Mouse (Mus musculus) lung, embryonic 15.5 days (tissue): Measurements from ENCODE around the gene Rad17. TPM values are rescaled to one million over a fixed set of nuclear protein-coding genes. Genes with fewer than 3 reads are reported as not detected.

Source experiments
- ATAC-seq: fragments of 200-750 bp; cut with Nextera tagmentation; 2 replicates; pipeline ENCODE4 v1.8.0; 2017; ENCODE audit warnings: moderate number of reproducible peaks, borderline replicate concordance; ENCODE audit not compliant: low FRiP score, low TSS enrichment; ENCODE audit errors: extremely low read depth
- H3K27ac ChIP-seq: fragments of 300-500 bp; sonication (generic); 2 replicates; pipeline ENCODE4 v1.5.1; 2015; ENCODE audit warnings: moderate library complexity, mild to moderate bottlenecking, inconsistent platforms
- H3K27me3 ChIP-seq: fragments of 300-500 bp; sonication (generic); 2 replicates; pipeline ENCODE4 v1.6.1; 2015; ENCODE audit warnings: inconsistent platforms
- H3K36me3 ChIP-seq: fragments of 300-500 bp; sonication (generic); 2 replicates; pipeline ENCODE4 v1.6.1; 2015; ENCODE audit warnings: inconsistent platforms
- H3K4me1 ChIP-seq: fragments of 300-500 bp; sonication (generic); 2 replicates; pipeline ENCODE4 v1.6.1; 2015; ENCODE audit warnings: inconsistent platforms
- H3K4me2 ChIP-seq: fragments of 300-500 bp; sonication (generic); 2 replicates; pipeline ENCODE4 v1.6.1; 2015; ENCODE audit warnings: inconsistent platforms, mild to moderate bottlenecking, moderate library complexity
- H3K4me3 ChIP-seq: fragments of 300-500 bp; sonication (generic); 2 replicates; pipeline ENCODE4 v1.5.1; 2015; ENCODE audit warnings: mild to moderate bottlenecking, inconsistent platforms
- H3K9ac ChIP-seq: fragments of 300-500 bp; sonication (generic); 2 replicates; pipeline ENCODE4 v1.6.1; 2015; ENCODE audit warnings: inconsistent platforms
- H3K9me3 ChIP-seq: fragments of 300-500 bp; sonication (generic); 2 replicates; pipeline ENCODE4 v1.6.1; 2016; ENCODE audit warnings: inconsistent platforms
- whole genome bisulfite sequencing: fragments of 180-500 bp; shearing (Covaris S2); methylation state at CpG from one replicate; pipeline ENCODE4 v1.1.7; 2015; 5-methylcytosine and 5-hydroxymethylcytosine counted together
- polyA plus RNA-seq: library from polyadenylated mRNA; unstranded; fragments of >200 nt; fragmentation: Nextera tagmentation; extraction: Ambion mirVana; gene quantifications from 2 replicates; pipeline ENCODE4 v1.2.1, GENCODE M21; 2015

The Rad17 gene
- polyA plus RNA-seq, 1 experiment from 2014 or later, result 21.3 TPM

DNA sequence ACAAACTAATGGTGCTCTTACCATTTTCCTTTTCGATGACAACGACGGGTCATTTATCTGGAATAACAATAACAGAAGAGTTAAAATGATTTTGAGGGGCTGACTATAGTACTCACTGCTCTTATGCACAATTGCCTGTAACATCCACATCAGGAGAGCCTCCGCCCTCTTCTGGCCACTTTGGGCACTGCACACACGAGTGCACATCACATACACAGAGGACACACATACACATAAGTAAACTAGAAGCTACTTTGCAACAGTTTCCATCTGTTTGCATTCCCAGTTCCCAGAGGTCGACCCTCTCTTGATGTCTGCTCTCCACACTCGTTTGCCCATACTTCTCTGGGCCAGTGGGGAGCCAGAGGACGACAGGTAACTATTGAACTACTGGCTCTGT is 43.1 kb downstream of the Rad17 start:
- H3K9me3 ChIP-seq, result no peaks in the 10 kb centered on the region
- no peaks in the 10 kb centered on the region for H3K27me3 ChIP-seq
- H3K4me2 ChIP-seq, result no peak overlapping the region
- no peak for ATAC-seq
- H3K27ac ChIP-seq, result no peak overlapping the region
- WGBS, result 82% methylated on average over 8 of the region's 8 CpGs
- no peak overlapping the region for H3K4me3 ChIP-seq
- H3K9ac ChIP-seq, result no peak overlapping the region
- 0 out of 2 replicates have a peak, but pooled peaks cover 5% of the 10 kb centered on the region for H3K36me3 ChIP-seq
- no peaks in the 10 kb centered on the region for H3K4me1 ChIP-seq

DNA sequence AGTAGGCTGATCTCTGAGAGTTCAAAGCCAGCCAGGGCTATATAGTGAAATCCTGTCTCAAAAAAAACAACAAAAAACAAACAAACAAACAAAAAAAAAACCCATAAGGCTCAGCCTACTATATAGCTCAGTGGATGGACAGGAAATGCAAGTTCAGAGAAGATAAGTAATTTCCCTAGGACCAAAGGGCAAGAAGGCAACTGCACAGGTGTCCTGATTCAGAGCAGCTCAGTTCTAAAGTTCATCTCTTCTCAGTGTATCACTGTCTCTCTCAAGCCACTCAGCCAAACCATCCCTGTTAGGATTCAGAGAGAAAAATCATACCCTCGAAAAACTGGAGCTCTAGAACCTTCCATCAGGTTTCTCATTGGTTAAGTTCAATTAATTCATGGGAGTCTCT is 45.0 kb downstream of the Rad17 start:
- H3K27me3 ChIP-seq, result no peaks in the 10 kb centered on the region
- no peaks in the 10 kb centered on the region for H3K9me3 ChIP-seq
- no peaks in the 10 kb centered on the region for H3K4me1 ChIP-seq
- H3K36me3 ChIP-seq, result no peaks in the 10 kb centered on the region
- 71% methylated on average over 1 of the region's 1 CpGs for WGBS
- no peak overlapping the region for H3K4me2 ChIP-seq
- H3K9ac ChIP-seq, result no peak overlapping the region
- no peak overlapping the region for H3K27ac ChIP-seq
- no peak overlapping the region for H3K4me3 ChIP-seq
- ATAC-seq, result no peak

DNA sequence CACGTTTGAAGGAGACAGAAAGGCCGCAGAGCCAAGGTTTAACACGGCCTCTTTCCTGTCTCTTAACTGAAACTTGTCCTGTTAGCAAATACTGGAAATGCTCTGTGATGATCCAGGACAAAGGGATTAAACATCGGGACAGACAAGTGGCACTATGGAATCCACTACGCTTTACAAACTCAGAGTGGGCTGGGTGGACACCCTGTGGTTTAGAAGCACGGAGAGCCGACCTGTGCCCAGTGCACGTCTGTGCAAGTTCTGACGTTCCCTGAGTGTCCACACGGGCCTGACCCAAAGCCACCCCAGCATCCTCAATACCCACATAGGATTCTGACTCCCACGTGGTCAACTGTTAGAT is 47.1 kb downstream of the Rad17 start:
- Histone ChIP-seq H3K4me1 (no peaks in the 10 kb centered on the region), H3K36me3 (no peaks in the 10 kb centered on the region), H3K4me2 (no peak overlapping the region), H3K4me3 (no peak overlapping the region), H3K9ac (no peak overlapping the region), H3K27ac (no peak overlapping the region), H3K9me3 (no peaks in the 10 kb centered on the region), H3K27me3 (no peaks in the 10 kb centered on the region)
- 78% methylated on average over 11 of the region's 11 CpGs for WGBS
- ATAC-seq, result no peak

DNA sequence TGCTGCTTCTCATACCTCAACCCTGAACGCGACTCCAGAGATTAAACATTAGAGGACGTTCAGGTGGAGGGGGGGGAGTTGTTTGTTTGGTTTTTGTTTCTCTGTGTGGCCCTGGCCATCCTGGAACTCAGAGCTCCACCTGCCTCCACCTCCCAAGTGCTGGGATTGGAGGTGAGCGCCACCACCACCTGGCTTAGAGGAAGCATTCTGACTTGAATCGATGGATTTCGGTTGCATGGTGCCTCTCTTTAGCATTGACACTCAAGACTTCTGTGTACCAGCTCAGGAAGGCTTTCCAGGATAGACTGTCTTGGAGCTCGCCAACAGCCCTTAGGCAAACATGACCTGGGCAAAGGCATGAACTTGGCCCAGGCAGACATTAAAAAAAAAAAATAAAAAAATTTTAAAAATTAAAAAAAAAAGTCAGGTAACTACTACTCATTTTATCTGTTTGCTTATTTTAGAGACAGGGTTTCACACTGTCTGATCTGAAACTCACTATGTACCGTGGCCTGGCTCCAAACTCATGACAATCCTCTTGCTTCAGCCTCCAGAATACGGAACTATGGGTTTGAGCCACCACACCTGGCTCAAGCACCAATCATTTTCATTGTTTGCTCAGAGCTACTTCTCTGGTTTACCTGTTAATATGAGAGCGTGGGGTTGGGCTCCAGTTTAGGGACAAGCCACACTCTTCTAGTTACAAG is 47.7 kb downstream of the Rad17 start:
- ATAC-seq, result no peak
- Histone ChIP-seq H3K27ac (no peak overlapping the region), H3K4me1 (no peaks in the 10 kb centered on the region), H3K9ac (no peak overlapping the region), H3K4me2 (no peak overlapping the region), H3K9me3 (no peaks in the 10 kb centered on the region), H3K36me3 (no peaks in the 10 kb centered on the region), H3K27me3 (no peaks in the 10 kb centered on the region), H3K4me3 (no peak overlapping the region)
- 76% methylated on average over 10 of the region's 10 CpGs for WGBS

DNA sequence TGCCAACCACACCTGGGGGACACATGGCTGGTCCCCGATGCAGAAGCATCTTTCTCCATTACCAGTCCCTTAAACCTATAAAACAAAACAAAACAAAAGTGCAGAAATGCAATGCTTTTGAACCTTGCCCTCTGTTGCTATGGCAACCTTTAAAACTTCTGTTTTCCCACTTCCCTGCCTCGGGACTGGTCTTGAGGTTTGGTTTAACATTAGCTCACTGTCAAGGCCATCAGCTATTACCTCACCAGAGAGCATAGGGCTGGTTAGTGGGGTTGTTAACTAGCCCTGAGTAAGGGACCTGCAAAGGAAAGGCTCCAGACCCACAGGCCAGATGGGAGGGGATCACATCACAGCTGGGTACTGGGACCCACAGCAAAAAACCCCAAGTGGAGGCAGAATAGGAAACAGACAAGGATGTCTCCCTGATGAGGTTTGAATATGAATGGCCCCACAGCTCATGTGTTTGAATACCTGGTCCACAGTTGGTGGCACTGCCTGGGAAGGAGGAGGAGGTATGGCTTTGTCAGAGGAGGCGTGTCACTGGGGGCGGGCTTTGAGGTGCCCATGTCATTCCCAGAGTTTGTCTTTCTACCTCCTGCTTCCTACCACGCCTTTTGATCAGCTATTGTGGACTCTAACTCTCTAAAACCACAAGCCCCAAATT is 48.5 kb downstream of the Rad17 start:
- no peak overlapping the region for H3K27ac ChIP-seq
- no peaks in the 10 kb centered on the region for H3K4me1 ChIP-seq
- no peaks in the 10 kb centered on the region for H3K9me3 ChIP-seq
- no peak overlapping the region for H3K4me3 ChIP-seq
- no peaks in the 10 kb centered on the region for H3K36me3 ChIP-seq
- no peak; the same call in 1 of the 2 replicates for ATAC-seq
- H3K9ac ChIP-seq, result no peak overlapping the region
- 72% methylated on average over 5 of the region's 5 CpGs for WGBS
- H3K4me2 ChIP-seq, result no peak overlapping the region
- no peaks in the 10 kb centered on the region for H3K27me3 ChIP-seq

DNA sequence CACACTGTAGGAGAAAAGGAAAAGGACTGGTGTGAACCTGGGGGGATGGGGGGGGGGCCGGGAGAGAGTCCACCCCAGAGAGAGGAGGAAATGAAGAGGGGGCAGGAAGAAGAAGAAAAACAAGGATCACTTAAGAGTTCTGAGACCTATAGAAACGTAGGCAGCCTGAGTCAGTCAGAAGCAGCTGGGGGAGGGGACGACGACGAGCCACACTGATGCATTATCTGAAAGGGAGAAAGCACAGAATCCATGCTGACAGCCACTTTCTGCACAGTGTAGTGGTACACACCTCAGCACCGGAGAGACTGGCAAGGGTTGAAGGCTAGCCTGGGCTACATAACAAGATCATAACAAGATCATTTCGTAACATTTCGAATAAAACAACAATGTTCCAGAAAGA is 49.8 kb downstream of the Rad17 start:
- Histone ChIP-seq H3K9me3 (no peaks in the 10 kb centered on the region), H3K9ac (no peak overlapping the region), H3K27ac (peak overlapping the region; percentile 33), H3K4me3 (no peak overlapping the region), H3K4me2 (peak overlapping the region; percentile 14; the same call in 1 of the 2 replicates), H3K36me3 (no peaks in the 10 kb centered on the region), H3K4me1 (no peaks in the 10 kb centered on the region), H3K27me3 (no peaks in the 10 kb centered on the region)
- no peak for ATAC-seq
- WGBS, result 54% methylated on average over 8 of the region's 8 CpGs

DNA sequence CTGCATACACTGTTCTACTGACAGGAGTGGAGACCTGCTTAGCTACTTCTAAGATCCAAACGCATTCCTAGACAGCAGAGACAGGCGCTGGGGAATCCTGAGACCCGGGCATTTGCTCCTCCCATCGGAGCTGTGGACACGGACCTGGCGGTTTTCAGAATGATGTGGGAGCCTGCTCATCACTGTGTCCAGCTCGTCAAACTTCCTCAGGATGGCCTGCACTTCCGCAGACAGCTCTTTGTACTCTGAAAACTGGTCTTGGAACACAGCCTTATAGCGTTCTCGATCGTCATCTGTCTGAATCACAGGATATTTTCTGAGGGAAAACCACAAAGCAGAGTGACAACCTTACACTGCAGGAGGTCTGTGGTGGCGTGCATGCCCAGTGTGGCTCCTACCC is 50.5 kb downstream of the Rad17 start:
- Histone ChIP-seq H3K27me3 (no peaks in the 10 kb centered on the region), H3K4me3 (no peak overlapping the region), H3K27ac (peak overlapping the region; percentile 33), H3K4me1 (no peaks in the 10 kb centered on the region), H3K4me2 (peak overlapping the region; percentile 14; the same call in 1 of the 2 replicates), H3K9me3 (no peaks in the 10 kb centered on the region), H3K9ac (no peak overlapping the region), H3K36me3 (no peaks in the 10 kb centered on the region)
- ATAC-seq, result no peak
- WGBS, result 72% methylated on average over 12 of the region's 12 CpGs

DNA sequence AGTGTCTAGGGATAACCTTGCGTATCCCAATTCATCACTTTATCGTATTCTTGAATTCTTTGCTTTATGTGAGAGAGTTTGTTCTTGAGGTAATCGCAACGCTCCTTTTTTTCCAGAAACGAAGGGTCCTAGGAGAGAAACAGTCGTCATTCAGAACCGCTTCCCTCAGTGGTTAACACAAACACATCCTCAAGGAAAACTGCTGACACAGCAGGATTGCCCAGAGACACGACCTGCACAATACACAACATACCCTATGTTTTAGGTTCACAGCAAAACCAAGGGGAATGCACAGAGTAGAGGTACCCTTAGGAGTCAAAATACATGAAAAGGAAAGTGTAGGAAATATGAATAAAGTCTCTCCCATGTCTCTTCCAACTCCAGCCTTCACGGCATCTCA is 53.6 kb downstream of the Rad17 start:
- ATAC-seq, result no peak

DNA sequence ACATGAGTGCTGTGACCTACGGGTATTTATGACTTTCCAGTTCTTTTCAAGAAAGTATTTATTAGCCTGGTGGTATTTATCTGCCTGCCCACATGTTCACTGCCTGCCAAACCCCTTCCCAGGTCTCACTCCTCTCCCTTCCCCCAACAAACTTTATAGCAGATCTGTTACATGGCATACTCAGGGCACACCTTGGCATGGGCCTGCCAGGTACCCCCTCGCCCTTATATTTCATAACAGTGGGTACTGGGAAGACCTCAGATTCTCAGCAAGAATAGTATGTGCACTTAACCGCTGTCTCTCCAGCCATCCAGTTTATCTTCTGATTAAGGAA is 55.3 kb downstream of the Rad17 start:
- no peak overlapping the region for H3K4me2 ChIP-seq
- ATAC-seq, result no peak
- H3K27ac ChIP-seq, result no peak overlapping the region
- H3K27me3 ChIP-seq, result no peaks in the 10 kb centered on the region
- H3K9me3 ChIP-seq, result no peaks in the 10 kb centered on the region
- H3K4me1 ChIP-seq, result no peaks in the 10 kb centered on the region
- 78% methylated on average over 3 of the region's 3 CpGs for WGBS
- H3K36me3 ChIP-seq, result no peaks in the 10 kb centered on the region
- H3K9ac ChIP-seq, result no peak overlapping the region
- no peak overlapping the region for H3K4me3 ChIP-seq

More for the DNA sequence above, 53.6 kb downstream of the Rad17 start:
- Histone ChIP-seq H3K4me1 (no peaks in the 10 kb centered on the region), H3K4me2 (no peak overlapping the region), H3K36me3 (no peaks in the 10 kb centered on the region), H3K9ac (no peak overlapping the region), H3K27me3 (no peaks in the 10 kb centered on the region), H3K27ac (no peak overlapping the region), H3K9me3 (no peaks in the 10 kb centered on the region), H3K4me3 (no peak overlapping the region)
- WGBS, result 74% methylated on average over 9 of the region's 9 CpGs

DNA sequence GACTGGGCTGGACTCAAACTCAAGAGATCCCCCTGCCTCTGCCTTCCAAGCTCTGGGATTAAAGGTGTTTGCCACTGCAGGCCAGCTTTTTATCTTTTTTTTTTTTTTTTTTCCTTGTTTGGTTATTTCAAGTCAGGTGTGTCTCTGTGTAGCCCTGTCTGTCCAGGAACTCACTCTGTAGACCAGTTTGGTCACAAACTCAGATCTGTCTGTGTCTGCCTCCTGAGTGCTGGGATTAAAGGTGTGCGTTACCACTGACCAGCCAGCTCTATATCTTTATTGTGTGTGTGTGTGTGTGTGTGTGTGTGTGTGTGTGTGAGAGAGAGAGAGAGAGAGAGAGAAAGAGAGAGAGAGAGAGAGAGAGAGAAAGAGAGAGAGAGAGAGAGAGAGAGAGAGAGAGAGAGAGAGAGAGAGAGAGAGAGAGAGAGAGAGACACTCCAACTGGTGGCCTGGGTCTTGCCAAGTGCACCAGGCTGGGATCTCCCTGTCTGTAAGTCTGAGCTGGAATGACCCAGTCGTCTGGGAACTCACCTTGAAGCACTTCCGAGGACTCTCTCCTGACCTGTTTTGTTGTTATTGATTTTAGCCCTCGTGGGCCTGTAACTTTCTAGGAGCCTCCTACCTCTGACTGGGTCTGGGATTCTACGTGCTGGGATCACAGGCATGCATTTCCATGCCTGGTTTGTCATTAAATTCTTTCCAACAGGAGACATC is 55.9 kb downstream of the Rad17 start:
- WGBS, result 68% methylated on average over 5 of the region's 5 CpGs
- no peak overlapping the region for H3K4me3 ChIP-seq
- no peaks in the 10 kb centered on the region for H3K9me3 ChIP-seq
- no peak overlapping the region for H3K27ac ChIP-seq
- H3K4me2 ChIP-seq, result no peak overlapping the region
- H3K9ac ChIP-seq, result no peak overlapping the region
- no peaks in the 10 kb centered on the region for H3K27me3 ChIP-seq
- no peaks in the 10 kb centered on the region for H3K36me3 ChIP-seq
- ATAC-seq, result no peak
- no peaks in the 10 kb centered on the region for H3K4me1 ChIP-seq

DNA sequence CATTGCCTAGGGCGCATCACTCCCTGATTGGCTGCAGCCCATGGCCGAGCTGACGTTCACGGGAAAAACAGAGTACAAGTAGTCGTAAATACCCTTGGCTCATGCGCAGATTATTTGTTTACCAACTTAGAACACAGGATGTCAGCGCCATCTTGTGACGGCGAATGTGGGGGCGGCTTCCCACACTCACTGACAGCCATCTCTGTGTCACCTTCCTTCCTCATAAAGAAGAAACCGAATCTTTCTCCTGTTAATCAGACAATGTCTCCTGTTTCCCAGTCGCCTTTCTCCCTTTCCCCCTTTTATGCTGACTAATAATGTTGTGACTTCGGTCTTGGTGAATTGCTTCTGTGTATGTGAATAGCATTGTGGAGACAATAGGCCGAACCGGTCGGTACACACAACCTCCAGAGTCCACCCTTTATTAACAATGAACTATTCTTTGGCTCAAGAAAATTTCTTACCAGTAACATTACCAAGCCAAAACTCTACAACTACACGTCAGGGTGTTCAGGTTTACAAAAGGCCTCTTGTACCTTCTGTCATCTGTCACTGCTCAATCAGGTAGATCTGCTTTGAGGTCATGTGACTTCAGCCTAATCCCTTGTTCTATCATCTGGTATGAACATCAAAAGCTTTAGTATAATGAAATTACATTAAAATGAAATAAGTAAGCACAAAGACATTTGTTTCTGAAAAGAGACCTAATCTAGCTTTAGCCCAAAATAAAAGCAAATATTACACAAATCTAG is 56.6 kb downstream of the Rad17 start:
- H3K4me2 ChIP-seq, result no peak overlapping the region; the same call in 1 of the 2 replicates
- ATAC-seq, result no peak

More for the DNA sequence above, 56.6 kb downstream of the Rad17 start:
- Histone ChIP-seq H3K9ac (no peak overlapping the region), H3K27ac (no peak overlapping the region), H3K4me3 (no peak overlapping the region), H3K36me3 (no peaks in the 10 kb centered on the region), H3K4me1 (no peaks in the 10 kb centered on the region), H3K9me3 (no peaks in the 10 kb centered on the region), H3K27me3 (no peaks in the 10 kb centered on the region)
- WGBS, result 55% methylated on average over 12 of the region's 17 CpGs
